Comparison of ENCODE assay signal across 8 mouse cellular contexts in the genomic region with DNA sequence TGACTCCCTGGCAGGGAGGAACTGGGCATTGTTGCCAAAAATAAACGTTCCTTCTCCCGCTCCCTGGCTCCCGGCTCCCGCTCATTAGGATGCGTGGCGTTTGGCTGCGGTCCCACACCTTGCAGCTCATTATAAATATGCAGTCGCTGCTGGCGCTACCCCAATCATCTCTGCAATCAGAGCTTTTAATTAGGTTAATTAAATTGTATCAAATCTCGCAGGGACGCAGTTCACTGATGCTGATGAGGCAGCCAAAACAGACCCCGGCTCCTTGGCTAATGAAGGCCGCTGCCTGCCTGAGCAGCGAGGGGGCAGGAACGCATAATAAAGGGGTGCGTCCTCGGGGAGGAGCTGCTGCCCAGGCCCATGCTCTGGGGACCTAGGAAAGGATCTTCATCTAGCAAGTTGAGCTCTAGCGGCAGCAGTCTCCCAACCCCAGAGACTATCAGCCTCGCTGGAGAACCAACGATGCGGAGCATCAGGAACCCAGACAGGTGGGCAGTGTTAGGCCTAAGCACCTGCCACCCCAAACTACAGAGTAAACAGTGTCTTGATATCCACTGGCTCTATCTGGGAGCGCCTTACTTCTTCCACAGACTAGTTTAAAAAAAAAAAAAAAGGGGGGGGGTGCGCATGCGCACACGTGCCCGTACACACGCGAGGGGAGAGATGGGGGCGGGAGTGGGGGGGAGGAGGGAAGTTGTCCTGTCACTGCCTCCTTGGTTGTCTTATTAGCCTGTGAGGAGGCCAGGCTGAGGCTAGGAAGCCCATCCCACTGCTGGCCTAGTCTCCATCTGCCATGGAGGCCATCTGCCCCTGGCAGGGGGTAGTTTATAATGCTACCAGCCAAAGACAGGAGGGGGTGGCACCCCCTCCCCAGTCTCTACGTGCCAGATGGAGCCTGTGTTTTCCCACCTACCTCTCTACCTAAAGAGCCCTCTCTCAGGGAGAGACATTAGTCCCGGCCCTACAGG. TPM values are rescaled to one million over a fixed set of nuclear protein-coding genes. Genes with fewer than 3 reads are reported as not detected.
DNase-seq lines count a peak whose midpoint lies in the region; ATAC-seq lines count a peak whose summit lies in the region.

No protein-coding gene starts in this region.

- intact Hi-C loops in heart, postnatal 25 days (cut with DNase I) = no loop called here
- intact Hi-C loops in gastrocnemius, postnatal 14 days (cut with DNase I; ENCODE audit: low total_unique reads) = loop anchor here (5.0 kb wide), 2 partner anchors 445 to 530 kb away; no protein-coding TSS in a partner anchor

- no peaks in the 10 kb centered on the region for H3K9me3 ChIP-seq in heart, embryonic 16.5 days (replicated peaks; ENCODE audit: control insufficient read depth, low read length)
- H3K9me3 ChIP-seq in forebrain, embryonic 10.5 days = no peaks in the 10 kb centered on the region
- H3K9me3 ChIP-seq in midbrain, embryonic 11.5 days (ENCODE audit: control insufficient read depth, low read length) = no peaks in the 10 kb centered on the region

- WGBS in heart, embryonic 16.5 days = 6% methylated on average over 29 of the region's 31 CpGs
- 3% methylated on average over 30 of the region's 31 CpGs for WGBS in forebrain, embryonic 10.5 days
- 4% methylated on average over 25 of the region's 31 CpGs for WGBS in midbrain, embryonic 11.5 days

- peak overlapping the region; percentile 30; the same call in 1 of the 2 replicates for H3K9ac ChIP-seq in heart, embryonic 16.5 days (ENCODE audit: low read length)
- peak overlapping the region; percentile 32 for H3K9ac ChIP-seq in midbrain, embryonic 11.5 days (ENCODE audit: low read length)

- H3K27me3 ChIP-seq in heart, embryonic 16.5 days (ENCODE audit: control insufficient read depth, insufficient read depth, low read length) = peaks cover 30% of the 10 kb centered on the region
- peaks cover 70% of the 10 kb centered on the region for H3K27me3 ChIP-seq in forebrain, embryonic 10.5 days (ENCODE audit: poor library complexity, severe bottlenecking)
- H3K27me3 ChIP-seq in midbrain, embryonic 11.5 days (ENCODE audit: control insufficient read depth, insufficient read depth, low read length) = no peaks in the 10 kb centered on the region; the same call in none of the 2 replicates

- H3K4me2 ChIP-seq in heart, embryonic 16.5 days (ENCODE audit: low read depth, low read length) = peak overlapping the region; percentile 64
- H3K4me2 ChIP-seq in midbrain, embryonic 11.5 days = peak overlapping the region; percentile 44

- peaks cover 13% of the 10 kb centered on the region for H3K4me1 ChIP-seq in heart, embryonic 16.5 days (ENCODE audit: control insufficient read depth, insufficient read depth, low read length)
- H3K4me1 ChIP-seq in forebrain, embryonic 10.5 days = peaks cover 60% of the 10 kb centered on the region
- peaks cover 44% of the 10 kb centered on the region for H3K4me1 ChIP-seq in midbrain, embryonic 11.5 days (ENCODE audit: control insufficient read depth, insufficient read depth, low read length)

- no peak for ATAC-seq in heart, embryonic 16.5 days (replicated peaks; ENCODE audit: extremely low read depth, insufficient read depth, low FRiP score)
- peak; percentile 40 for ATAC-seq in midbrain, embryonic 11.5 days (ENCODE audit: low FRiP score)

- H3K27ac ChIP-seq in heart, embryonic 16.5 days (ENCODE audit: low read length) = no peak overlapping the region
- peak overlapping the region; percentile 52 for H3K27ac ChIP-seq in forebrain, embryonic 10.5 days
- no peak overlapping the region for H3K27ac ChIP-seq in midbrain, embryonic 11.5 days (ENCODE audit: low read depth, low read length)

- H3K36me3 ChIP-seq in heart, embryonic 16.5 days (ENCODE audit: control insufficient read depth, insufficient read depth) = peaks cover 8% of the 10 kb centered on the region; the same call in 1 of the 2 replicates
- peaks cover 16% of the 10 kb centered on the region for H3K36me3 ChIP-seq in forebrain, embryonic 10.5 days (replicated peaks)
- H3K36me3 ChIP-seq in midbrain, embryonic 11.5 days (ENCODE audit: control insufficient read depth, insufficient read depth, low read length) = no peaks in the 10 kb centered on the region

- DNase-seq in heart, postnatal 25 days (ENCODE audit: low spot score) = no peak
- DNase-seq in R1 (ENCODE audit: low read depth, low spot score) = peak; percentile 45
- DNase-seq in forebrain, embryonic 10.5 days (ENCODE audit: extremely low spot score, low spot score) = peak; percentile 48
- DNase-seq in midbrain, embryonic 11.5 days (ENCODE audit: low spot score, missing footprints) = peak; percentile 93
- DNase-seq in adrenal gland, postnatal 10 days = no peak
- DNase-seq in gastrocnemius, postnatal 14 days = no peak
- no peak for DNase-seq in heart, adult 11 months

- peak overlapping the region; percentile 19 for H3K4me3 ChIP-seq in heart, embryonic 16.5 days (ENCODE audit: low read length)
- peak overlapping the region; percentile 36 for H3K4me3 ChIP-seq in forebrain, embryonic 10.5 days
- H3K4me3 ChIP-seq in midbrain, embryonic 11.5 days (ENCODE audit: low read depth, low read length) = 0 out of 2 replicates have a peak overlapping the region, but pooled peaks have one; percentile 9

RNA-seq across cellular contexts. Expression of gene Pou3f1, which starts 16.0 kb away (rescaled TPM):
- 0.15 and 0.17 TPM in 2 replicates for polyA plus RNA-seq in heart, embryonic 16.5 days (2015; fragmentation: Nextera tagmentation; extraction: Ambion mirVana)
- under 1 TPM; 0.08 to 0.14 TPM for total RNA-seq in heart, postnatal 25 days (2021)
- 2.7 and 3.0 TPM in 2 replicates for polyA plus RNA-seq in forebrain, embryonic 10.5 days (2016; fragmentation: Nextera tagmentation; extraction: Ambion mirVana)
- polyA plus RNA-seq in midbrain, embryonic 11.5 days (2014; fragmentation: Nextera tagmentation; extraction: Ambion mirVana) = 19.2 and 20.5 TPM in 2 replicates
- total RNA-seq in adrenal gland, postnatal 10 days (2021) = under 1 TPM; 0.24 to 0.27 TPM
- 1 to 10 TPM; 1.3 to 2.2 TPM for total RNA-seq in gastrocnemius, postnatal 14 days (2021)

RNA-seq across cellular contexts. Expression of gene Utp11, which starts 20.8 kb away (rescaled TPM):
- polyA plus RNA-seq in heart, embryonic 16.5 days (2015; fragmentation: Nextera tagmentation; extraction: Ambion mirVana) = 40.3 and 49.2 TPM in 2 replicates
- total RNA-seq in heart, postnatal 25 days (2021) = 10 to 100 TPM; 10.8 to 13.2 TPM
- polyA plus RNA-seq in forebrain, embryonic 10.5 days (2016; fragmentation: Nextera tagmentation; extraction: Ambion mirVana) = 63.0 and 65.9 TPM in 2 replicates
- 66.2 and 75.4 TPM in 2 replicates for polyA plus RNA-seq in midbrain, embryonic 11.5 days (2014; fragmentation: Nextera tagmentation; extraction: Ambion mirVana)
- total RNA-seq in adrenal gland, postnatal 10 days (2021) = 10 to 100 TPM; 29.4 to 29.9 TPM
- 10 to 100 TPM; 16.5 to 20.4 TPM for total RNA-seq in gastrocnemius, postnatal 14 days (2021)

RNA-seq across cellular contexts. Expression of gene Fhl3, which starts 27.9 kb away (rescaled TPM):
- 3.8 and 5.0 TPM in 2 replicates for polyA plus RNA-seq in heart, embryonic 16.5 days (2015; fragmentation: Nextera tagmentation; extraction: Ambion mirVana)
- total RNA-seq in heart, postnatal 25 days (2021) = 10 to 100 TPM; 12.7 to 14.2 TPM
- 5.5 and 8.7 TPM in 2 replicates for polyA plus RNA-seq in forebrain, embryonic 10.5 days (2016; fragmentation: Nextera tagmentation; extraction: Ambion mirVana)
- polyA plus RNA-seq in midbrain, embryonic 11.5 days (2014; fragmentation: Nextera tagmentation; extraction: Ambion mirVana) = 3.9 and 4.5 TPM in 2 replicates
- 10 to 100 TPM in 1 of 2 experiments, 1 to 10 TPM in 1; 9.5 to 15.8 TPM for total RNA-seq in adrenal gland, postnatal 10 days (2021)
- 100 to 1,000 TPM in 1 of 2 experiments, 10 to 100 TPM in 1; 77.5 to 112 TPM for total RNA-seq in gastrocnemius, postnatal 14 days (2021)

RNA-seq across cellular contexts. Expression of gene Sf3a3, which starts 41.9 kb away (rescaled TPM):
- polyA plus RNA-seq in heart, embryonic 16.5 days (2015; fragmentation: Nextera tagmentation; extraction: Ambion mirVana) = 77.7 and 95.1 TPM in 2 replicates
- 10 to 100 TPM; 18.4 to 18.6 TPM for total RNA-seq in heart, postnatal 25 days (2021)
- 260 and 269 TPM in 2 replicates for polyA plus RNA-seq in forebrain, embryonic 10.5 days (2016; fragmentation: Nextera tagmentation; extraction: Ambion mirVana)
- 221 and 236 TPM in 2 replicates for polyA plus RNA-seq in midbrain, embryonic 11.5 days (2014; fragmentation: Nextera tagmentation; extraction: Ambion mirVana)
- total RNA-seq in adrenal gland, postnatal 10 days (2021) = 10 to 100 TPM; 39.2 to 40.3 TPM
- total RNA-seq in gastrocnemius, postnatal 14 days (2021) = 10 to 100 TPM; 14.7 to 17.4 TPM

Comparison
In these comparisons a context has a peak if more than half of its experiments do, and no peak if none do; other contexts are left out.
1. DNase-seq: peak in R1 (single experiment), forebrain, embryonic 10.5 days (single experiment) and midbrain, embryonic 11.5 days (single experiment); none in heart, postnatal 25 days (single experiment), adrenal gland, postnatal 10 days (single experiment), gastrocnemius, postnatal 14 days (single experiment) and heart, adult 11 months (single experiment).
2. RNA of gene Fhl3, which starts 27.9 kb away (total RNA-seq): 77.5 to 112 TPM in gastrocnemius, postnatal 14 days; 9.5 to 15.8 TPM in adrenal gland, postnatal 10 days and 12.7 to 14.2 TPM in heart, postnatal 25 days; every median in the first group is over 4 times any median in the second.
3. Peak in every context shown above with its lines, with median percentiles within 50 percentile points of each other: H3K4me3 ChIP-seq.